Mouse (Mus musculus): Measurements from ENCODE around the gene Fscn2. TPM values are rescaled to one million over a fixed set of nuclear protein-coding genes. Genes with fewer than 3 reads are reported as not detected.
A peak's percentile ranks its signal among the peaks of the same experiment; 100 is the strongest.
"Not testable (repeated sequence)": the region's sequence is repeated elsewhere in the genome, so short reads cannot be mapped to it uniquely, and the experiment has no call there.

Fscn2 gene
- polyA plus RNA-seq, 1 experiment from 2014 or later = 0.64 TPM

GRCm38 (mm10) chr11:120343519-120344309 lies 17.6 kb upstream of the Fscn2 start:
- Histone ChIP-seq H3K27me3 (ENCODE audit: control insufficient read depth, insufficient read depth, low read depth, low read length) (no peaks in the 10 kb centered on the region), H3K27ac (ENCODE audit: low read length) (no peak overlapping the region), H3K4me1 (replicated peaks; ENCODE audit: control insufficient read depth, insufficient read depth, low read length) (peaks cover 3% of the 10 kb centered on the region), H3K9me3 (ENCODE audit: control insufficient read depth, low read length) (no peaks in the 10 kb centered on the region), H3K4me2 (ENCODE audit: low read depth, low read length) (no peak overlapping the region), H3K36me3 (ENCODE audit: control insufficient read depth, insufficient read depth, low read length) (peaks cover 14% of the 10 kb centered on the region), H3K9ac (ENCODE audit: low read length) (no peak overlapping the region), H3K4me3 (ENCODE audit: low read length) (no peak overlapping the region)
- no peak for ATAC-seq (ENCODE audit: low read depth)
- 54% methylated on average over 5 of the region's 5 CpGs for WGBS

GRCm38 (mm10) chr11:120344310-120344920 lies 16.9 kb upstream of the Fscn2 start:
- Histone ChIP-seq H3K4me3 (ENCODE audit: low read length) (no peak overlapping the region), H3K27me3 (ENCODE audit: control insufficient read depth, insufficient read depth, low read depth, low read length) (no peaks in the 10 kb centered on the region), H3K27ac (ENCODE audit: low read length) (peak overlapping the region; percentile 27; the same call in 1 of the 2 replicates), H3K9ac (ENCODE audit: low read length) (no peak overlapping the region), H3K4me2 (ENCODE audit: low read depth, low read length) (no peak overlapping the region), H3K9me3 (ENCODE audit: control insufficient read depth, low read length) (no peaks in the 10 kb centered on the region), H3K4me1 (replicated peaks; ENCODE audit: control insufficient read depth, insufficient read depth, low read length) (peaks cover 3% of the 10 kb centered on the region), H3K36me3 (ENCODE audit: control insufficient read depth, insufficient read depth, low read length) (peaks cover 14% of the 10 kb centered on the region)
- 45% methylated on average over 5 of the region's 5 CpGs for WGBS
- ATAC-seq (ENCODE audit: low read depth) = no peak

- peak overlapping the region; percentile 49 for H3K4me2 ChIP-seq (ENCODE audit: low read depth, low read length)
- peak overlapping the region; percentile 30 for H3K4me3 ChIP-seq (ENCODE audit: low read length)
- no peaks in the 10 kb centered on the region for H3K27me3 ChIP-seq (ENCODE audit: control insufficient read depth, insufficient read depth, low read depth, low read length)
- peaks cover 14% of the 10 kb centered on the region for H3K36me3 ChIP-seq (ENCODE audit: control insufficient read depth, insufficient read depth, low read length)
- ATAC-seq (ENCODE audit: low read depth) = no peak
- 28% methylated on average over 1 of the region's 1 CpGs for WGBS
- H3K9me3 ChIP-seq (ENCODE audit: control insufficient read depth, low read length) = no peaks in the 10 kb centered on the region
- H3K9ac ChIP-seq (ENCODE audit: low read length) = peak overlapping the region; percentile 47
- H3K4me1 ChIP-seq (replicated peaks; ENCODE audit: control insufficient read depth, insufficient read depth, low read length) = peaks cover 3% of the 10 kb centered on the region
- H3K27ac ChIP-seq (ENCODE audit: low read length) = peak overlapping the region; percentile 26
These were observed 16.2 kb upstream of the Fscn2 start for GRCm38 (mm10) chr11:120345067-120345681.

- not testable (repeated sequence) for ATAC-seq (ENCODE audit: low read depth)
- 0 out of 2 replicates have a peak overlapping the region, but pooled peaks have one; percentile 13 for H3K27ac ChIP-seq (ENCODE audit: low read length)
- WGBS = 35% methylated on average over 8 of the region's 13 CpGs
These were observed 14.8 kb upstream of the Fscn2 start for GRCm38 (mm10) chr11:120346383-120347034.

GRCm38 (mm10) chr11:120347301-120347700 lies 14.0 kb upstream of the Fscn2 start:
- 1% methylated on average over 10 of the region's 10 CpGs for WGBS
- ATAC-seq (ENCODE audit: low read depth) = no peak
- H3K4me2 ChIP-seq (ENCODE audit: low read depth, low read length) = peak overlapping the region; percentile 92
- peaks cover 19% of the 10 kb centered on the region for H3K4me1 ChIP-seq (replicated peaks; ENCODE audit: control insufficient read depth, insufficient read depth, low read length)
- no peaks in the 10 kb centered on the region for H3K9me3 ChIP-seq (ENCODE audit: control insufficient read depth, low read length)
- H3K27ac ChIP-seq (ENCODE audit: low read length) = peak overlapping the region; percentile 98
- H3K36me3 ChIP-seq (ENCODE audit: control insufficient read depth, insufficient read depth, low read length) = peaks cover 14% of the 10 kb centered on the region
- H3K4me3 ChIP-seq (ENCODE audit: low read length) = peak overlapping the region; percentile 100
- no peaks in the 10 kb centered on the region for H3K27me3 ChIP-seq (ENCODE audit: control insufficient read depth, insufficient read depth, low read depth, low read length)
- H3K9ac ChIP-seq (ENCODE audit: low read length) = peak overlapping the region; percentile 100

More at GRCm38 (mm10) chr11:120346383-120347034, 14.8 kb upstream of the Fscn2 start:
- H3K9ac ChIP-seq (ENCODE audit: low read length) = peak overlapping the region; percentile 66
- H3K9me3 ChIP-seq (ENCODE audit: control insufficient read depth, low read length); H3K27me3 ChIP-seq (ENCODE audit: control insufficient read depth, insufficient read depth, low read depth, low read length): not testable (repeated sequence)
- peaks cover 14% of the 10 kb centered on the region for H3K36me3 ChIP-seq (ENCODE audit: control insufficient read depth, insufficient read depth, low read length)
- H3K4me3 ChIP-seq (ENCODE audit: low read length) = peak overlapping the region; percentile 56
- H3K4me2 ChIP-seq (ENCODE audit: low read depth, low read length) = peak overlapping the region; percentile 72
- peaks cover 12% of the 10 kb centered on the region for H3K4me1 ChIP-seq (replicated peaks; ENCODE audit: control insufficient read depth, insufficient read depth, low read length)

- peak within 1 kb of the TSS; percentile 92 for H3K4me2 ChIP-seq (ENCODE audit: low read depth, low read length)
- peak within 1 kb of the TSS; percentile 99 for H3K27ac ChIP-seq (ENCODE audit: low read length)
- peaks cover 27% of the 10 kb centered on the region for H3K4me1 ChIP-seq (replicated peaks; ENCODE audit: control insufficient read depth, insufficient read depth, low read length)
- H3K9ac ChIP-seq (ENCODE audit: low read length) = peak within 1 kb of the TSS; percentile 100
- no peaks in the 10 kb centered on the region for H3K9me3 ChIP-seq (ENCODE audit: control insufficient read depth, low read length)
- peaks cover 14% of the 10 kb centered on the region for H3K36me3 ChIP-seq (ENCODE audit: control insufficient read depth, insufficient read depth, low read length)
- peak; percentile 74 for ATAC-seq (ENCODE audit: low read depth)
- no peaks in the 10 kb centered on the region for H3K27me3 ChIP-seq (ENCODE audit: control insufficient read depth, insufficient read depth, low read depth, low read length)
- WGBS = under 1% methylated on average over 86 of the region's 103 CpGs
- H3K4me3 ChIP-seq (ENCODE audit: low read length) = peak within 1 kb of the TSS; percentile 100
These were observed 13.3 kb upstream of the Fscn2 start, which contains the start of gene Actg1 for GRCm38 (mm10) chr11:120347791-120348683. Actg1 (minus strand) TSS chr11:120348542.

- peak overlapping the region; percentile 100 for H3K4me3 ChIP-seq (ENCODE audit: low read length)
- no peaks in the 10 kb centered on the region for H3K9me3 ChIP-seq (ENCODE audit: control insufficient read depth, low read length)
- peaks cover 34% of the 10 kb centered on the region for H3K4me1 ChIP-seq (replicated peaks; ENCODE audit: control insufficient read depth, insufficient read depth, low read length)
- H3K9ac ChIP-seq (ENCODE audit: low read length) = peak overlapping the region; percentile 97
- peak; percentile 6; the same call in 1 of the 2 replicates for ATAC-seq (ENCODE audit: low read depth)
- no peaks in the 10 kb centered on the region for H3K27me3 ChIP-seq (ENCODE audit: control insufficient read depth, insufficient read depth, low read depth, low read length)
- under 1% methylated on average over 51 of the region's 53 CpGs for WGBS
- H3K36me3 ChIP-seq (ENCODE audit: control insufficient read depth, insufficient read depth, low read length) = peaks cover 14% of the 10 kb centered on the region
- peak overlapping the region; percentile 99 for H3K27ac ChIP-seq (ENCODE audit: low read length)
- H3K4me2 ChIP-seq (ENCODE audit: low read depth, low read length) = peak overlapping the region; percentile 92
These were observed 12.5 kb upstream of the Fscn2 start for GRCm38 (mm10) chr11:120348684-120349370.
